Mouse (Mus musculus) liver, embryonic 14.5 days (tissue): ENCODE results near the gene Fam71b. TPM values are rescaled to one million over a fixed set of nuclear protein-coding genes. Genes with fewer than 3 reads are reported as not detected.

Experiments
- ATAC-seq: fragments of 200-750 bp; cut with Nextera tagmentation; 2 replicates; pipeline ENCODE4 v1.8.0; 2017; ENCODE audit warnings: moderate number of reproducible peaks, mild to moderate bottlenecking, moderate library complexity; ENCODE audit not compliant: insufficient read depth
- DNase-seq, 3 experiments: peaks; one replicate each; pipeline ENCODE4 v3.0.0-alpha.2; 2012 to 2013; ENCODE audit warnings: low read depth in 3 of 3, low spot score in 3 of 3
- H3K27ac ChIP-seq: fragments of 300-500 bp; sonication (generic); 2 replicates; pipeline ENCODE4 v1.5.1; 2014; ENCODE audit warnings: moderate library complexity, mild to moderate bottlenecking, control low read depth, inconsistent platforms
- H3K27me3 ChIP-seq: fragments of 300-500 bp; sonication (generic); 2 replicates; pipeline ENCODE4 v1.6.1; 2014; ENCODE audit warnings: mild to moderate bottlenecking, low read length, moderate library complexity; ENCODE audit not compliant: control insufficient read depth, insufficient read depth
- H3K36me3 ChIP-seq: fragments of 300-500 bp; sonication (generic); replicated peaks from 2 replicates; pipeline ENCODE4 v1.6.1; 2014; ENCODE audit warnings: low read depth; ENCODE audit not compliant: control insufficient read depth, insufficient read depth
- H3K4me1 ChIP-seq, 2 experiments: fragments of 200-500 bp in 1 of 2; fragments of 300-500 bp in 1 of 2; sonication (generic) in 1 of 2; replicated peaks; 2 replicates each; pipeline ENCODE4 v1.6.1; 2012 to 2014; ENCODE audit warnings: antibody characterized with exemption in 1 of 2, inconsistent platforms in 1 of 2, low read length in 1 of 2; ENCODE audit not compliant: control insufficient read depth in 2 of 2, insufficient read depth in 2 of 2
- H3K4me2 ChIP-seq: fragments of 300-500 bp; sonication (generic); 2 replicates; pipeline ENCODE4 v1.6.1; 2014; ENCODE audit warnings: low read depth, mild to moderate bottlenecking, control low read depth, moderate library complexity
- H3K4me3 ChIP-seq, 2 experiments: fragments of 200-500 bp in 1 of 2; fragments of 300-500 bp in 1 of 2; sonication (generic) in 1 of 2; 2 replicates each; pipeline ENCODE4 v1.5.1; 2012 to 2014; ENCODE audit warnings: low read depth in 2 of 2, low read length in 2 of 2, mild to moderate bottlenecking in 2 of 2, control low read depth in 1 of 2, inconsistent platforms in 1 of 2, moderate library complexity in 1 of 2; ENCODE audit not compliant: insufficient read depth in 1 of 2
- H3K9ac ChIP-seq: fragments of 300-500 bp; sonication (generic); replicated peaks from 2 replicates; pipeline ENCODE4 v1.6.1; 2014; ENCODE audit warnings: mild to moderate bottlenecking, control low read depth, moderate library complexity
- H3K9me3 ChIP-seq: fragments of 300-500 bp; sonication (generic); 2 replicates; pipeline ENCODE4 v1.6.1; 2016; ENCODE audit warnings: low read length, mixed read lengths; ENCODE audit not compliant: control insufficient read depth
- CTCF ChIP-seq: IDR thresholded peaks from 2 replicates; pipeline ENCODE4 v1.5.1; 2016; ENCODE audit warnings: antibody characterized with exemption, low read depth, control low read depth
- EP300 ChIP-seq: IDR thresholded peaks from 2 replicates; pipeline ENCODE4 v1.6.1; 2016; ENCODE audit warnings: antibody characterized with exemption, low read depth
- WGBS: fragments of 180-500 bp; shearing (Covaris S2); extraction: QIAGEN DNeasy Blood & Tissue Kit; methylation state at CpG from one replicate; pipeline ENCODE4 v1.1.7; 2014; ENCODE audit not compliant: insufficient replicate concordance; 5-methylcytosine and 5-hydroxymethylcytosine counted together
- polyA plus RNA-seq, 2 experiments: library from polyadenylated mRNA; depleted of rRNA in 1 of 2; stranded (reverse) in 1 of 2; unstranded in 1 of 2; fragments of >200 nt; fragmentation: Nextera tagmentation in 1 of 2; extraction: Ambion mirVana in 1 of 2; gene quantifications; 2 replicates each; pipeline versions ENCODE4 v1.2.1 to v1.2.3; 2012 to 2014

The Fam71b gene
- polyA plus RNA-seq, 2 experiments = 0.03 TPM; not detected in 1

DNA sequence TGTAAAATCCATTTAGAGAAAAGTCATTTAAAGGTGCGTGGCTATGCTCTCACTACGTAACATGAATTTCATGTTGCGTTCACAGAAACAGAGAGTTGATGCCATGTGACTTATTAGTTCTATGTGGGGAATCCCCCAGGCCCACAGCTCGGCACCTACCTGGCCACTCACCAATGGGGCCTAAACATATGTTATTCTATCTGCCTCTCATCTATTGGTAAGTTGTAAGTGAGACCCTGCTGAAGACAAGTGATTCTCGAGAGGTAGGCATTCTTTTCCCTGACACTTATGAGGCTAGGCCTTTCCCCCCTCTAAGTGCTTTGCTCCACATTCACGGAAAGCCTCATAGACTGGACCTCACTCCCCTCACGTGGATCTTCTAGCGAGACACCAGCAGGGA lies 9.8 kb upstream of the Fam71b start:
- Histone ChIP-seq H3K27me3 (no peaks in the 10 kb centered on the region), H3K4me2 (no peak overlapping the region), H3K27ac (no peak overlapping the region), H3K4me1 (no peaks in the 10 kb centered on the region), H3K9ac (no peak overlapping the region), H3K4me3 (no peak overlapping the region), H3K36me3 (no peaks in the 10 kb centered on the region), H3K9me3 (no peaks in the 10 kb centered on the region)
- 68% methylated on average over 8 of the region's 8 CpGs for WGBS
- ATAC-seq (no peak), DNase-seq (no peak)
- TF ChIP-seq CTCF = no peak
- TF ChIP-seq EP300 = no peak

DNA sequence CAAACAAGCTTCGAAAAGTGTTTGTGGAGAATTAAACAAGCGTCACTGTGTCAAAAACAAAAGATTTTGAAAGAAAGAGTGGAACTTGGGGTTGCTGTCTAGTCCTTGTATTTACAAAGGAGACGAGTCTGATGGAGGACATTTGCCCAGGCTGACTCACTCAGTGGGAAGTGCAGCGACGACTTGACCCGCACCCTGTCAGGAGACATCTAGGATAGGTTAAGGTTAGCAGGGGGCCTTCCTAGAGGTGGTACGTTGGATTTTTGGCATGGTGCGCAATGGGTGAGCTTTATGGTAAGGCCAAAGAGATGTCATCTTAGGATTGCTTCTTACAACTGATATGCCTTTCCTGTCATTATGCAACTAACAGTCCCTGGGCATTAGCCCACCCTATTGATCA lies 9.3 kb upstream of the Fam71b start:
- DNase-seq = no peak
- H3K4me3 ChIP-seq = no peak overlapping the region
- H3K9me3 ChIP-seq = no peaks in the 10 kb centered on the region
- no peak overlapping the region for H3K4me2 ChIP-seq
- no peak for ATAC-seq
- WGBS = 72% methylated on average over 8 of the region's 8 CpGs
- H3K9ac ChIP-seq = no peak overlapping the region
- no peak overlapping the region for H3K27ac ChIP-seq
- no peak for TF ChIP-seq EP300
- TF ChIP-seq CTCF = no peak
- no peaks in the 10 kb centered on the region for H3K27me3 ChIP-seq
- no peaks in the 10 kb centered on the region for H3K4me1 ChIP-seq
- no peaks in the 10 kb centered on the region for H3K36me3 ChIP-seq

DNA sequence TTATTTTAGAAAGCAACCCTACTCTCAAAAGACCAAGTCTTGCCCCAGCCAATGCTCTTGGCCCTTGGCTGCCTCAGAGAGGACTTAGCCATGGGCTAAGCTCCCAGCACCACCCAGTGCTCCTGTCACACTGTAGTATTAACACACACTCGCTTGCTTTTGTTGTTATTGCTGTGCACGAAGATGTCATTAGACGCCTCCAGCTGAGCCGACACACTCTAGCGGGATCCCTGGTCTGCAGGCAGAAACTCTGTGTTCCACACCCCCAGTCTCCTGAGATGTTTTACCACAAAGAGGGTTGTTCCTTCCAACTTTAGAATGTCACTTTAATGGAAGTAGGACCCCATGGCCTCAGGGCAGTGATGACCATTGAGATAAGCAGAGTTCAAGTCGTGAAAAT lies 7.9 kb upstream of the Fam71b start:
- H3K27ac ChIP-seq = no peak overlapping the region
- DNase-seq = no peak

DNA sequence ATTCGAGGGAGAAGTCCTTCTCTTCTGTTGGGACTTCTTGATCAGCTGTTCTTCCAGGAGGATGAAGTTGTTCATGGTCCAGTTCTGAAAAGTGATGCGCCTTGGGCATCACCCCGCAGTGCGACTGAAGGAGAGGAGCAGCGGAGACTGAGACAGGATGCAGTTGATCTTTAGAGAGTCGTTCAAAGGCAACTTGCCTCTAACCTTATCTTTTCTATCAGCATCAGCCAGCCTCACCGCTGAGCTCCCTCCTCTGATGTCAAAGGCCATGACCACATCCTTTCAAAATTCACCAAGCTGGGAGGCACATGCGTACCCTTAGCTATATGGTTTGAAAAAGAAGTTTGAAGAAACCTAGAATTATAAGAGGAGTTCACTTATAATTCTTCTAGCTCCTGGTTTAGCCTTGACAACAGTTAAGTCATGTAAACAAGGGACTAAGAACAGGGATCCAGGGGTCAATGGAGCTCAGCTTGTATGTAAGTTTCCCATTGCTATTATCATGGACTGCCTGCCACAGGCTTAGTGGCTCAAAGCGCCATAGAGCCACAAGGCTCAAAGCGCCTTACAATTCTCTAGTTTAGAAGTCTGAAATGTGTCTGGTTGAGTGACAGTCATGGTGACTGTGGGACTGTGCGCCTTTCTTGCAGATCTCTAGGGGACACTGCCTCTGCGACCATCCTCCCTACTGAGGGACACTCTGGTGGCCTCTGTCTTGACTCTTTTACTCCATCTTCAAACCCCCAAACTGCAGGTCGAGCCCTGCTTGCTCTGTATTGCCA lies 6.8 kb upstream of the Fam71b start, which contains the start of gene Itk:
Itk (minus strand) TSS at position 180 of the 782 bp plus-strand sequence.
- H3K9me3 ChIP-seq = no peaks in the 10 kb centered on the region
- H3K4me1 ChIP-seq = no peaks in the 10 kb centered on the region; a peak in 1 of 4 replicates
- H3K4me3 ChIP-seq = no peak within 1 kb of the TSS
- DNase-seq (no peak), ATAC-seq (no peak)
- H3K4me2 ChIP-seq = no peak within 1 kb of the TSS
- TF ChIP-seq CTCF (no peak), EP300 (no peak)
- H3K27ac ChIP-seq = no peak within 1 kb of the TSS
- no peaks in the 10 kb centered on the region for H3K27me3 ChIP-seq
- no peaks in the 10 kb centered on the region for H3K36me3 ChIP-seq
- WGBS = 46% methylated on average over 13 of the region's 13 CpGs
- H3K9ac ChIP-seq = no peak within 1 kb of the TSS

More for the DNA sequence above, 7.9 kb upstream of the Fam71b start:
- Histone ChIP-seq H3K9ac (no peak overlapping the region), H3K4me2 (no peak overlapping the region), H3K36me3 (no peaks in the 10 kb centered on the region), H3K9me3 (no peaks in the 10 kb centered on the region), H3K27me3 (no peaks in the 10 kb centered on the region), H3K4me1 (no peaks in the 10 kb centered on the region; a peak in 1 of 4 replicates), H3K4me3 (no peak overlapping the region)
- TF ChIP-seq CTCF (no peak), EP300 (no peak)
- ATAC-seq = no peak
- 48% methylated on average over 6 of the region's 6 CpGs for WGBS

DNA sequence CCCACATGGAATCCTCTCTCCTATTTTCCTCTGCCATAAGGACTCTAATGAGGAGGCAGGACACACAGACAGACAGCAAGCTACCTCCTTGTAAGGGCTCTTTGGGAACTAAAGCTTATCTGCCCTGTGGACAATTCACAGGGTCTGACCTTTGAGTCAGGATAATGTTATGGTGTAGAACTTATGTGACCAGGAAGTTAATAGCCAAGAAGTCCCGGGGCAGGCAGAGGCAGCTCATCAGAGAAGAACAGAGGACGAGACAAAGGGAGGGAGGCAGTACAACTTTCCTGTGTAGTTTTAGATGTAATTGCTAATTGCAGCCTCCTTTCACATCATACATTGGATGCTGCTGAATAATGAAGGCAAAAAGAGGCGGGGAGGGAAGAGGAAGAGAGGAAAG lies 5.7 kb upstream of the Fam71b start:
- no peak overlapping the region for H3K9ac ChIP-seq
- DNase-seq (no peak), ATAC-seq (no peak)
- no peak overlapping the region for H3K4me3 ChIP-seq
- no peaks in the 10 kb centered on the region; a peak in 1 of 4 replicates for H3K4me1 ChIP-seq
- no peak overlapping the region for H3K4me2 ChIP-seq
- no peaks in the 10 kb centered on the region for H3K27me3 ChIP-seq
- no peak overlapping the region for H3K27ac ChIP-seq
- H3K9me3 ChIP-seq = no peaks in the 10 kb centered on the region
- WGBS = 47% methylated on average over 3 of the region's 3 CpGs
- H3K36me3 ChIP-seq = no peaks in the 10 kb centered on the region
- TF ChIP-seq EP300 = no peak
